Mouse (Mus musculus) ES-Bruce4 (cell line): ENCODE results near the gene Map2k6.

Experiments used
- CTCF ChIP-seq: IDR thresholded peaks from one replicate; pipeline ENCODE4 v1.8.1; 2011; ENCODE audit warnings: low read depth, low read length
- EP300 ChIP-seq: IDR thresholded peaks from 2 replicates; pipeline ENCODE4 v1.6.1; 2011; ENCODE audit warnings: low read depth, low read length; ENCODE audit not compliant: insufficient read depth
- POLR2A ChIP-seq: IDR thresholded peaks from one replicate; pipeline ENCODE4 v1.8.1; 2011; ENCODE audit warnings: low read length; ENCODE audit not compliant: insufficient read depth

- TF ChIP-seq POLR2A (no peak), CTCF (no peak), EP300 (no peak)
Measured at GRCm38 (mm10) chr11:110498651-110499213, 99.8 kb downstream of the Map2k6 start.
